Mouse (Mus musculus): ENCODE results near the gene Cd209f.
"Not testable (repeated sequence)": the region's sequence is repeated elsewhere in the genome, so short reads cannot be mapped to it uniquely, and the experiment has no call there.

Gene Cd209f

DNA sequence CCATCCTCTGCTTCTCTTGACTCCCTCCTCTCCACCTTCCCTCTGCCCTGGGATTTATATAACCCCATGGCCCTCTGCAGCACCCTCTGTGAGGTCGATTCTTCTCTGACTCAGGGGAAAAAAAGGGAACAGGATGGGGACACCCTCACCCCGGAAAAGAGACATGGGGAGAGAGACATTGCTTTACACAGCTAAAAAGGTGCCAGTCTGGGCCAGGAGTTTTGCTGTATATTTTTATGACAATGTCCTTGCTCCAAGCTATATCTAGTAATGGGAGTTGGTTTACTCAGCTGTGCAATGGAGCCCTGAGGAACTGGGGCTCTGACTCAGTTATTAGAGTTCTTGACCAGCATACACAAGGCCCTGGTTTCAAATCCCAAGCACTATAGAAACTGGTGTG lies at the start of gene Cd209f:
Cd209f (minus strand) TSS at position 101 of the 400 bp plus-strand sequence.
- not testable (repeated sequence) for DNase-seq (ENCODE audit: inconsistent age in 2 of 2, low spot score in 1 of 2)

- DNase-seq (ENCODE audit: inconsistent age in 2 of 2, low spot score in 1 of 2) = no peak
Observed at GRCm38 (mm10) chr8:4154878-4155277, 49.2 kb upstream of the Cd209f start.

DNA sequence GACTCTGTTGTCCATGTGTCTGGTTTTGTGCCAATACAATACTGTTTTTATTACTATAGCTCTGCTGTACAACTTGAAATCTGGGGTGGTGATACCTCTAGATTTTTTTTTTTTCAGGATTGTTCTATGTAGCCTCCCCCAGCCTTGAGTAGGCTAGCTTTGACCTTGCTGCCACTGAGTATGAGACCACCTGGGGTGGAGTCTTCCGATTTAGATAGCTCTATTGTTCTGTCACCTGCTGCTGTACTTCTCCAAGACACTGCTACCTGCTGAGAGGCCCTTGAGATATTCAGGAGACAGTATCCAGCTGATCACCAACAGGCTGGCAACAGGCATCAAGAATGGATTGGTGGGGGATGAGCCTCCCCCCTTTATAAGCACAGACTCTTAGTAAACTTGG lies 41.6 kb upstream of the Cd209f start:
- no peak for DNase-seq (ENCODE audit: inconsistent age in 2 of 2, low spot score in 1 of 2)

GRCm38 (mm10) chr8:4141721-4142120 lies 36.1 kb upstream of the Cd209f start:
- DNase-seq (ENCODE audit: inconsistent age in 2 of 2, low spot score in 1 of 2) = no peak

DNA sequence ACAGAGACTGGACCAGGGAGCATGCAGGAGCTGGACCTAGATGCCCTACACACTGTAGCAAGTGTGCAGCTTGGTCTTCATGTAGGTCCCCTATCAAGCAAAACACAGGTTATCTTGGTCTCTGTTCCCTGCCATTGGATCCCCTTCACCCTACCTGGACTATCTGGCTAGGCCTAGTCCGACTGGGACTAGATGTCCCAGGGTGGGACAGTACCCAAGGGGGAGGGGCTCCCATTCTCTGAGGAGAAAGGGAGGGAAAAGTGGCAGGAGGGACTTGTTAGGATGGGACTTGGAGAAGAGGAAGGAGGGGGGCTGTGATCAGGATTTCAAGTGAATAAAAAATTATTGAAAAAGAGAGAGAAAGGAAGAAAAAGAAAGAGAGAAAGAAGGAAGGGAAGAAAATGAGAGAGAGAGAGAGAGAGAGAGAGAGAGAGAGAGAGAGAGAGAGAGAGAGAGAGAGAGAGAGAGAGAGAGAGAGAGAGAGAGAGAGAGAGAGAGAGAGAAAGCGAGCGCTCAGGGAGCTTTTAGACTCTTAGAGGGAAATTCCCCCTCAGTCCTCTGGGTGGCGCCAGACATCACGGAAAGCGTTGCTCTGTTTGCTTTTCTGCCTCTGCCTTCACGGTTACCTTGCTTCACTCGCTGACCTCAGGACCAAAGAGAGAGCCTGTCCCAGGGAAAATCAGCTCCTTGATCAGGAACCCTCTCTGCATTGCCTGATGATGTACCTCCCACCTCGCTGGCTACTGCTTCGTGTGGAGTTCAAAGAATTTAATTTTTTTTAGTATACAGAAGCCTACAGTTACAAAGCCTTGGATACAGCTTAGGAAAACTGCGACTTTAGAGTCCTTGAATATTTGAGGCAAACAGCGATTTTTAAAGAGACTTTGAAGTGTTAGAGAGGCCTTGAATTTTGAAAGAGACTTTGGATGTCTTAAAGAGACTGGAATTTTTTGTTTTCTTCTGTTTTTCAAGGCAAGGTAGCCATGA lies 34.3 kb upstream of the Cd209f start:
- peak; percentile 76 to 92 for DNase-seq (ENCODE audit: inconsistent age in 2 of 2, low spot score in 1 of 2)

- DNase-seq (ENCODE audit: inconsistent age in 2 of 2, low spot score in 1 of 2) = no peak
Observed at GRCm38 (mm10) chr8:4133798-4134197, 28.2 kb upstream of the Cd209f start, which contains the start of gene Cd209g. Gene Cd209g (plus strand): TSS chr8:4134098.

- not testable (repeated sequence) for DNase-seq (ENCODE audit: inconsistent age in 2 of 2, low spot score in 1 of 2)
Observed at GRCm38 (mm10) chr8:4088514-4088913, 17.1 kb downstream of the Cd209f start.

GRCm38 (mm10) chr8:4087180-4087722 lies 18.4 kb downstream of the Cd209f start:
- peak in 1 of 2 experiments; percentile 23 for DNase-seq (ENCODE audit: inconsistent age in 2 of 2, low spot score in 1 of 2)
